Mouse (Mus musculus) intestine, embryonic 14.5 days (tissue): ENCODE measurements around the gene Fam172a. TPM values are rescaled to one million over a fixed set of nuclear protein-coding genes. Genes with fewer than 3 reads are reported as not detected.

ENCODE experiments used
- ATAC-seq: fragments of 200-750 bp; cut with Nextera tagmentation; replicated peaks from 2 replicates; pipeline ENCODE4 v1.8.0; 2017; ENCODE audit warnings: low read depth, moderate number of reproducible peaks, moderate TSS enrichment, moderate library complexity; ENCODE audit not compliant: low FRiP score, low TSS enrichment
- DNase-seq: peaks from one replicate; pipeline ENCODE4 v3.0.0-alpha.2; 2018; ENCODE audit warnings: low spot score
- H3K27ac ChIP-seq: fragments of 300-500 bp; sonication (generic); 2 replicates; pipeline ENCODE4 v1.5.1; 2014; ENCODE audit warnings: low read depth, mild to moderate bottlenecking, control low read depth
- H3K27me3 ChIP-seq: fragments of 300-500 bp; sonication (generic); replicated peaks from 2 replicates; pipeline ENCODE4 v1.6.1; 2014; ENCODE audit warnings: low read length, control low read depth; ENCODE audit not compliant: control insufficient read depth, insufficient read depth
- H3K36me3 ChIP-seq: fragments of 300-500 bp; sonication (generic); 2 replicates; pipeline ENCODE4 v1.6.1; 2014; ENCODE audit warnings: low read length, control low read depth; ENCODE audit not compliant: control insufficient read depth, insufficient read depth
- H3K4me1 ChIP-seq: fragments of 300-500 bp; sonication (generic); replicated peaks from 2 replicates; pipeline ENCODE4 v1.6.1; 2014; ENCODE audit warnings: low read length, control low read depth, mixed read lengths; ENCODE audit not compliant: control insufficient read depth, insufficient read depth
- H3K4me2 ChIP-seq: fragments of 300-500 bp; sonication (generic); 2 replicates; pipeline ENCODE4 v1.6.1; 2014; ENCODE audit warnings: low read length
- H3K4me3 ChIP-seq: fragments of 300-500 bp; sonication (generic); 2 replicates; pipeline ENCODE4 v1.5.1; 2014; ENCODE audit warnings: low read depth, low read length, control low read depth, mixed read lengths
- H3K9ac ChIP-seq: fragments of 300-500 bp; sonication (generic); 2 replicates; pipeline ENCODE4 v1.6.1; 2014; ENCODE audit warnings: mild to moderate bottlenecking, low read length
- H3K9me3 ChIP-seq: fragments of 300-500 bp; sonication (generic); 2 replicates; pipeline ENCODE4 v1.6.1; 2016; ENCODE audit warnings: low read length, control low read depth; ENCODE audit not compliant: control insufficient read depth
- WGBS: fragments of 180-500 bp; shearing (Covaris S2); extraction: QIAGEN DNeasy Blood & Tissue Kit; methylation state at CpG from one replicate; pipeline ENCODE4 v1.1.7; 2014; 5-methylcytosine and 5-hydroxymethylcytosine counted together
- polyA plus RNA-seq: library from polyadenylated mRNA; unstranded; fragments of >200 nt; fragmentation: Nextera tagmentation; extraction: Ambion mirVana; gene quantifications from 2 replicates; pipeline ENCODE4 v1.2.1, GENCODE M21; 2014

Gene Fam172a
- polyA plus RNA-seq, 1 experiment from 2014 or later = 23.3 TPM

GRCm38 (mm10) chr13:78199642-78200160, 497.9 kb downstream of the Fam172a start, which contains the start of gene Nr2f1:
Gene Nr2f1, minus strand, starts transcription at chr13:78199757.
- H3K4me2 ChIP-seq = peak within 1 kb of the TSS; percentile 71
- peaks cover 47% of the 10 kb centered on the region for H3K27me3 ChIP-seq
- WGBS = under 1% methylated on average over 14 of the region's 14 CpGs
- H3K4me3 ChIP-seq = peak within 1 kb of the TSS; percentile 67
- no peak for DNase-seq
- peak within 1 kb of the TSS; percentile 94 for H3K27ac ChIP-seq
- no peak for ATAC-seq
- H3K9me3 ChIP-seq = no peaks in the 10 kb centered on the region
- H3K36me3 ChIP-seq = no peaks in the 10 kb centered on the region
- H3K4me1 ChIP-seq = no peaks in the 10 kb centered on the region; the same call in 1 of the 2 replicates
- H3K9ac ChIP-seq = peak within 1 kb of the TSS; percentile 73

DNA sequence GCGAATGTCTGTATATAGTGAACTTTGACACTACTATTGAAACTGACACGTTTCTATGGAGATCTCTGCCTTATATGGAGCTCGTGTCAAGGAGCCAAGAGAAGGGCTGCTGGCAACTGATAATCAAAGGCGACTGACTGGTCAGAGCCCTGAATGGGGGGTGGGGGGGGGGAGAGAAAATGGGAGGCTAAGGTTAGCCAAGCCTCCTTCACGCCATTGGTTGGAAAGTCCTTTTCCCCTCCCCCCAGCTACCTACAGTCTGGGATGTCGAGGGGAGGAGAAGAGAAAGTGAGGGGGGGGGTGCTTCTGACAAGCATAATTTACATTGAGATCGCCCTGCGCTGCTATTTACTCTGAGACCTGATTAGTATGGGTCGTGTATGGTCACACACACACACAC, 498.6 kb downstream of the Fam172a start:
- H3K9ac ChIP-seq = no peak overlapping the region
- peaks cover 47% of the 10 kb centered on the region for H3K27me3 ChIP-seq
- H3K9me3 ChIP-seq = no peaks in the 10 kb centered on the region
- peak overlapping the region; percentile 67 for H3K4me3 ChIP-seq
- ATAC-seq (peak; percentile 5; the same call in 1 of the 2 replicates), DNase-seq (peak; percentile 67)
- H3K4me2 ChIP-seq = peak overlapping the region; percentile 71
- no peaks in the 10 kb centered on the region for H3K36me3 ChIP-seq
- H3K27ac ChIP-seq = no peak overlapping the region
- under 1% methylated on average over 9 of the region's 9 CpGs for WGBS
- no peaks in the 10 kb centered on the region; the same call in 1 of the 2 replicates for H3K4me1 ChIP-seq

DNA sequence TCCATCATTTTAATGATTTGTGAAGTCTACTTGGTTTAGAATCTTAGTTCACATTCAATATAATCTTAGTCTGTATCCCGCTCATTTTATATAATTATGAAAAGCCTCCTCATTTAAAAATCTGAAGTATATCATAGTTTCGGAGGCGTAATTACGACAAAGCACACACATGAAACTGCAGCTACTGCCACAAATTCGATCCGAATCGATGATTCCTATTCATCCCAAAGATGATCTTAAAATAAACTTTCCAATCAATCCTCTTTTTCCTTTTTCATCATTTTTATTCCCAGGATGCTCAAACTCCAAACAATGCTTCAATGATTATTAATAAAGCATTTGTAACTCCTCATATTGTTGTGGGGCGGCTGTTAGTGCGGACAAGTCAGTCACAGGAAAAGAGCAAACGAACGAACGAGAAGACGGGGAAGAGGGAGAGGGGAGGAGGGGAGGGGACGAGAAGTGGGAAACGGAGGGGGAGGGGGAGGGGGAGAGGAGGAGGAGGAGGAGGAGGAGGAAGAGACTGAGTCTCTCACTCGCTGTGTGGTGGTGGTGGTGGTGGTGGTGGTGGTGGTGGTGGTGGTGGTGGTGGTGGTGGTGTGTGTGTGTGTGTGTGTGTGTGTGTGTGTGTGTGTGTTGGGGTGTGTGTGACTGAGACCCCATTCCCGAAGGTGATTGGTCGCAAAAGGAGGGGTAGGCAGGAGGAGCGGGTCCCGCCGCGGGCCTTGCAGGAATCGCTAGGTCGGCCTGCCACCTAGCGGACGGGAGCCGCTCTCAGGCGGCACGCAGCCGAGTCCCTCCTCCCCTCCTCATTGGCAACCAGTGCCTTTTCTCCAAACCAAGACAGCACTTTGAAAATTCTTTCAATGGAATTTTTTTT, 499.4 kb downstream of the Fam172a start:
- peak overlapping the region; percentile 67 for H3K4me3 ChIP-seq
- ATAC-seq (peak; percentile 67), DNase-seq (no peak)
- H3K9ac ChIP-seq = 0 out of 2 replicates have a peak overlapping the region, but pooled peaks have one; percentile 5
- no peak overlapping the region for H3K27ac ChIP-seq
- peaks cover 49% of the 10 kb centered on the region for H3K27me3 ChIP-seq
- H3K36me3 ChIP-seq = no peaks in the 10 kb centered on the region
- under 1% methylated on average over 27 of the region's 30 CpGs for WGBS
- H3K4me1 ChIP-seq = no peaks in the 10 kb centered on the region; the same call in 1 of the 2 replicates
- H3K9me3 ChIP-seq = no peaks in the 10 kb centered on the region
- H3K4me2 ChIP-seq = peak overlapping the region; percentile 85

GRCm38 (mm10) chr13:78201871-78202565, 500.2 kb downstream of the Fam172a start:
- WGBS = 2% methylated on average over 22 of the region's 22 CpGs
- peak overlapping the region; percentile 67 for H3K4me3 ChIP-seq
- no peaks in the 10 kb centered on the region for H3K9me3 ChIP-seq
- peaks cover 47% of the 10 kb centered on the region for H3K27me3 ChIP-seq
- DNase-seq (peak; percentile 77), ATAC-seq (peak; percentile 17; the same call in 1 of the 2 replicates)
- H3K27ac ChIP-seq = no peak overlapping the region
- H3K4me2 ChIP-seq = peak overlapping the region; percentile 85
- H3K36me3 ChIP-seq = no peaks in the 10 kb centered on the region
- no peaks in the 10 kb centered on the region; the same call in 1 of the 2 replicates for H3K4me1 ChIP-seq
- 0 out of 2 replicates have a peak overlapping the region, but pooled peaks have one; percentile 20 for H3K9ac ChIP-seq

DNA sequence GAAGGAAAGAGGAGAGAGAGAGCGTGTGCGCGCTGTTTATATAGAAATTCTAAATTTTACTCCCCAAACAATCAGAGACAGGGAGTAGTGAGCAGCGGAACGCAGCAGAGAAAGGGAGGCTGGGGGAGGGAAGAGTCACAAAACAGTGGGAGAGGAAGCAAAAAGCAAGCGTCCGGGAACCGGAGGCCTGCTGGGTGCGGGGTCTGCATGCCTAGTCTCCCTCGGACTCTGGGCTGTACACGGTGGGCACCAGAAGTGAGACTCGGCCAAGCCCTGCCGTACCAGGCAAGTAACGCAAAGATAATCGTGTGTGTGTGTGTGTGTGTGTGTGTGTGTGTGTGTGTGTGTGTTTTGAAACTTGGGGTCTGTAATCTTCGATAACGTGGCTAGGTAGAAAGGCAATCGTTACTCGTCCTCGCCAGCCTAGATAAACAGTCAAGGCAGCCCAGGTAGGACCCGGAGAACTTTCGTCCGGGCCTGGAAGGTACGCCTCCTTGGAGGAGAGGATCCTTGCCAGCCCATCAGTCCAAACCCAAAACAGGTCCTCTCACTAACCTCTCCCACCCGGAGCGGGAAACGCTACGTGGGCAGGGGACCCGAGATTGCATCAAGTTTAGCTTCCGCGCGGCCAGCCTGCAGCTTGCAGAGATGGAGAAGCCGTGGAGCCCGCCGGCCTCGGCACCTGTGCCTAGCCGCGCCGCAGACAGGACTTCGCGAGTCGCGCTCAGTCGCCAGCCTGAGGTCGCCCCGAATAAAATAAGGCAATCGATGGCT, 500.9 kb downstream of the Fam172a start:
- Histone ChIP-seq H3K9me3 (no peaks in the 10 kb centered on the region), H3K36me3 (no peaks in the 10 kb centered on the region), H3K4me1 (no peaks in the 10 kb centered on the region), H3K9ac (peak overlapping the region; percentile 50), H3K4me2 (peak overlapping the region; percentile 85), H3K4me3 (peak overlapping the region; percentile 67), H3K27ac (peak overlapping the region; percentile 77), H3K27me3 (peaks cover 47% of the 10 kb centered on the region)
- under 1% methylated on average over 47 of the region's 47 CpGs for WGBS
- ATAC-seq = no peak
- DNase-seq = peak; percentile 82

DNA sequence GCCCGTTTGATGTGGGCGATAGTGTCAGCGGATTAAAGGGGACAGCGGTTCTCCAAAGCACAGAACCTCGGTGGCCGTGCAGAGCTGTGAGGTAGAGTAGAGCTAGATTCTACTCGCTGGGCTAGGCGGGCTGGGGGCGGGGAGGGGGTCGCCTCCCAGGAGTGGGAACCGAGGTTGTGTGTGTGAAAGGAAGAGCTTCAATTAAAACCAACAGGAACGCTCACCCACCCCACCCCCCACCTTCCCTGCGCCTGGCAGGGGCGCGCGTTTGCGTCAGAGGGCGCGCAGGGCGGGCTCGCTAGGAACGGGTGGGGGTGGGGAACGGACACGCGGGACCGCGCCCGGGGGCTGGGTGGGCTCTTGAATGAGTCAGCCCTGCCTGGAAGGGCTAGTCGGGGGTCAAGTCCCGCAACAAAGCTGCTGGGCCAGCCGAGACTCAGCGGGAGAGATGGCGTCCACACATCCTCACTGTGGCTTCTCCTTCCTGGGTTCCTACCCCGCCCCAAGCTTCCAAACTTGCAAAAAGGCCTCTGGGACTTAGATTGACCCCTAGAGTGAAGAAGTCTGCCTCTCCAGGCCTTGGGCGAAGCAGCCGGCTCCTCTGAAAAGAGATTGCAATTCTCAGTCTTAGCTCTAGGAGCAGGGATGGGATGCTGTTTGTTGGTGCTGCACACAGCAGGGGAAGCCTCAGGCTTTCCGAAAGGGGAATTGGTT, 501.7 kb downstream of the Fam172a start:
- peak overlapping the region; percentile 50 for H3K9ac ChIP-seq
- H3K4me2 ChIP-seq = peak overlapping the region; percentile 85
- peak; percentile 9; the same call in 1 of the 2 replicates for ATAC-seq
- no peaks in the 10 kb centered on the region for H3K36me3 ChIP-seq
- H3K27ac ChIP-seq = peak overlapping the region; percentile 77
- H3K9me3 ChIP-seq = no peaks in the 10 kb centered on the region
- H3K4me3 ChIP-seq = peak overlapping the region; percentile 67
- peaks cover 55% of the 10 kb centered on the region for H3K27me3 ChIP-seq
- peak; percentile 78 for DNase-seq
- no peaks in the 10 kb centered on the region for H3K4me1 ChIP-seq
- 1% methylated on average over 37 of the region's 37 CpGs for WGBS

GRCm38 (mm10) chr13:78205426-78205825, 503.6 kb downstream of the Fam172a start:
- Histone ChIP-seq H3K9ac (no peak overlapping the region), H3K27me3 (peaks cover 68% of the 10 kb centered on the region), H3K27ac (no peak overlapping the region), H3K4me1 (no peaks in the 10 kb centered on the region), H3K9me3 (no peaks in the 10 kb centered on the region), H3K36me3 (no peaks in the 10 kb centered on the region), H3K4me2 (no peak overlapping the region), H3K4me3 (no peak overlapping the region)
- no peak for ATAC-seq
- DNase-seq = no peak
